Mouse (Mus musculus): ENCODE results near the gene Ctsc. TPM values are rescaled to one million over a fixed set of nuclear protein-coding genes. Genes with fewer than 3 reads are reported as not detected.

The Ctsc gene
- total RNA-seq, 1 experiment from 2014 or later, result 17.1 TPM

DNA sequence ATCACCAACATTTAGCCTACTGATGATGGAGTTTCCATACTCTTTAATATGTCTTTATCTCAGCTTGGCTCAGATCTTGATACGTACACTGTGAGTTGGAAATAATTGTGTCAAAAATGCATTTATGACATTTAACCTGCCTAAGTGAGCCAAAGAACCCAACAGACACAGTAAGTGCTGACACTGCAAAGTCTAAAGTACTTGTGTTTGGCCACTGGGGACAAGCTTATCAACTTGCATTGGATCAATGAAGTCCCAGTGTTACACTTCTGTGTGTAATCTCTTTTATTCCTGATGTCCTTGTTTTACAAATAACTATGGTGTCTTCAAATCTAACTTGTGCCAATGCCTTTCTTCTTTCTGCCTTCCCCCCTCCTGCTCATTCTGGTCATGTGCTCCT is 18.1 kb downstream of the Ctsc start:
- no peak for DNase-seq

DNA sequence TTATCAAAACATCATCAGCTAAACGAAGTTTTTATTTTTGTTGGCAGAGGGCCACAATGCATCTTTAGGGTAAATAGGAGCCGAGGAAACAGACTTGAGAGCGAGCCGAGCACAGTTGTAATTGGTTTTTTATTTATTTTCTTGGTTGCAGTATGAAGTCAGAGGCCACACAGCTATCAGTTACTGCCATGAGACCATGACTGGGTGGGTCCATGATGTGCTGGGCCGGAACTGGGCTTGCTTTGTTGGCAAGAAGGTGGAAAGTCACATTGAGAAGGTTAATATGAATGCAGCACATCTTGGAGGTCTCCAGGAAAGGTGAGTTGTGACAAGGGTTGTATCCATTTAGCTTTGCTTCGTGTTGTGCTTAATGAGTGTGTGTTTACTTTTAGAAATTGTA is 19.0 kb downstream of the Ctsc start:
- DNase-seq, result no peak

DNA sequence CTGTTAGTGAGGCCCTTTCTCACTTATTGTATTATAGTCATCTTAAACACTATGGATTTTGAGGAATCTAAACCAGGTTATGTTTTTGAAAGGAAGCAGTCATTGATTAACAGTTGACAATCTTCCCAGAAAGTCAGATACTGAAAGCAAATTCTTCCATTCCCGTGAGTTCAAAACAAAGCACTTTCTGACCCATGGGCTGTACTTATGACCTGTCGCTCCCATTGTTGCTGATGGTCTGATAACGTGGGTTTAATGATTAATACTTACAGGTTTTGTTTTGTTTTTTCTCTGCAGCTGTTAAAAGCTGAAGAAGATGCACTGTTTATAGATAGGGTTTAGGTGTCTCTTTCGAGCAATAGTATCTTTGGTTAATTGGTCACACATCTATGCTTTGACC is 27.9 kb downstream of the Ctsc start:
- DNase-seq, result no peak

DNA sequence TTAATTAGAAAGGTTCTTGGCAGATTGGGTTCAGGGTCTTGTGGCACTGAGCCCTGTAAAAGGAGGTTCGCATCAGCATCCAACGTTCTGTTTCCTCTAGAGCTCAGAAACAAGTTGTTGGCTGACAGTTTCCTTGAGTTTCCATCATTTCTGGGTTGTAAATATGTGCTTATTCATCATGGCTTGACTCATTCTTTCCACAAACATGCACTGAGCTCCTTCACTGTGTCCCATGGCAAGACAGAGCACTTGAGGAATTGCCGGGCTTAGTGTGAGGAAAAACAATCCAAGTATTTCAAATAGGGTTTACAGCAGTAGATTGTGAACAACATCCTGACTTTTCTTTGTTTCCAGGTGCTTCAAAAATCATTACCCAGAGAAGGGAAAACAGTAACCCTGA is 28.8 kb downstream of the Ctsc start:
- DNase-seq, result no peak

DNA sequence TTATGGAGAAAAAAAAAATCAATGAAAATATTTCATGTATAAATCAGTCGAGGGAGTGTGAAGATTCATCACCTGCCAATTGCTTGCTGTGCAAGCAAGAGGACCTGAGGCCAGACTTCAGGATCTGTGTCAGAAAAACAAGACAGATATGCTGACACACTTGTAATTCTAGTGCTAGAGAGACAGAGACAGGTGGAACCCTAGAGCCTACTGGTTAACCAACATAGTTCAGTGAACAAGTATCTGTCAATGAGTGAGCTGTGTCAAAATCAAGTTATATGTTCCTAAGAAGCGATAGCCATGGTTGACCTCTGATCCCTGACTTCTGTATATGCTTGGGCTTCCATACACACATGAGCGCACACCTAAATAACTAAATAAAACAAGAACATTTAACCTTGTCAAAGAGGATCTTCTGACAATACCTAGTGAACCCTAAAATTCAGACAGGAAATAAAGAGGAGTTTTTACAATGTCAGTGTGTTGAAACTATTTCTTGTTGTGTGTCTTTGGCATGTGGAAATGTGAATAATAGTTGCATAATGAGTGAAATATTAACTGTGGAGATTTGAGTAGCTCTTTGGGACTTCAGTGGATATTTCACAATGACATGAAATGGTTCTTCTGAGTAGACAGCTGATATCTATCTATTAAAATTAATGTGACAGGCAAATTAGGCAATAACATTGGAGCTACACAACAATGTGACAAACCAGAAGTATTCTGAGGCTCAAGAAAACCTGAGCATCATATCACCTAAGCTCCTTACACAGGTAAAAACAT is 32.7 kb downstream of the Ctsc start:
- no peak for DNase-seq

DNA sequence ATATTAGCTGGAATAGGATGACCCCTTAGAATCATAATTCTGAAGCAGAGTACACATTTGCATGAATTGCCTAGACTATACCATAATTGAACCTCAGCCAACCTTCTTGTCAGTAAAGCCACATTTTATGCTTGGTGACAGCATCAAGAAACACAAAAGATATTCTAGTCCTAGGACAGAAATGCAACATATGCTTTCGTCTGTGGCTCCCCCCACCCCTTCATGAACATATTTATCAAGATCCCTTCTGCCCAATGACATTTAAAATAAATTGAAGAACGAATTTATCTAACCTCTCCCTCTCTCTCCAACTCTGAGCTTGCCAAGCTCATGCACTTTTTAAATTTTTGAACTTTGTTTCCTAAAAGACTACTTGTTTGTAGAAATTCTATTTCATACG is 38.5 kb downstream of the Ctsc start:
- no peak for DNase-seq

DNA sequence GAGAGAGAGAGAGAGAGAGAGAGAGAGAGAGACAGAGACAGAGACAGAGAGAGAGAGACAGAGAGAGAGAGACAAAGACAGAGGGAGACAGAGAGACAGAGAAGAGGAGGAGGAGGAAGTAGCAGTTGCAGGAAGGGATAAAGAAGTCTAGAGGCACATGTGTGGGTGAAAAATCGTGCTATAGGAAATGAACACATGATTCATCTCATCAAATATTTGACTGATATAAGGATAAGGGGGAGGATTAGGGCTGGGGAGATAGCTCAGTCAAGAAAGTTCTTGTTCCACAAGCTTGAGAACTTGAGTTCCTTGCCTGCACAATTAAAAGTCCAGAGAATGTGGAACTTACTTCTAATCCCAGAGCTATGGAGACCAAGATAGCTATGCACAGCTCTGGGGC is 40.6 kb downstream of the Ctsc start:
- no peak for DNase-seq

DNA sequence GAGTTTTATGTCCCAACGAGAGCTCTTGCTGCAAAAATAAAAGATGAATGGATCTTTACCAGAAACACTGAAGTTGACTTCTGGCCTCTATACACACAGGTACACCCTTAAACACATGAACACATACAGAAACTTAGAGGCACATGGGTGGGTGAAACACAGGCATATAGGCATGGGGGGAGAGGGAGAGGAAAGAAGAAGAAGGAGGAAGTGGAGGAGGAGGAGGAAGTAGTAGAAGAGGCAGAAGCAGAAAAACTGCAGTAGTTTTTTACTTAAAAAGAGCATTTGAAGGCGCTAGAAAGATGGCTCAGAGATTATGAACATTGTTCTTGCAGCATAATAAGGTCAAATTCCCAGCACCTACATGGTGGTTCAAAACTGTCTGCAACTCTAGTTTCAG is 41.0 kb downstream of the Ctsc start:
- no peak for DNase-seq

DNA sequence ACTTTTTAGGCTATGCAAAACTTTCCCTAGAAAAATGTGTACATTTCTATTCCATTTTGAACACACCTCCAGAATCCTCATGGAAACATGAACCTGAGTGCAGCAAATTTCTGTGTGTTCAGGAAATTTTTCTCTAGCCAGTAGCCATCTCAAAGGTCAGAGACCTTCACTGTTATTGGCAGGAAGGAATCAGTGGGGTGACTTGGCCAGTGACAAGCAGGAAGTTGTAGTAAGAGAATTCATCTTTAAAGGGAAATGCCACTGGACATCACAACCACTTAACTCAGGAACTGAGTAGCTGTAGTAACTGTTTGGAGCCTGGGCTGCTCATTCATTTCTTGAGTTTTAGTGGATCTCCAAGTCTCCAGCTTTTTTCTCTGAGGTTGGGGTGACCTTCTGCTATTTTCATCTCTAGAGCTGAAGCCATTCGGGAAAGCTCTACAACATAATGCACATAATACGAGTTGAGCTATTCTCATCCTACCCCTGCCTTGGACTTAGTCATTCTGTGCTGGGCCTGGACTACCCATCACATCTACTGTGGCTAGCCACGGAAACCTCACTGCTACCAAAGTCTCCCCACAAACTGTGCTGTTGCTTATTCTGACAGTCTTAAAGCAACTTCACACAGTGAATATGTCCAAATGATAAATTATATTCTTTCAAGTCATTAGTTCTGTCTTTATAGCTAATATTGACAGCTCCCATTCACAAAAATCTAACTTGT is 41.7 kb downstream of the Ctsc start:
- DNase-seq, result no peak

DNA sequence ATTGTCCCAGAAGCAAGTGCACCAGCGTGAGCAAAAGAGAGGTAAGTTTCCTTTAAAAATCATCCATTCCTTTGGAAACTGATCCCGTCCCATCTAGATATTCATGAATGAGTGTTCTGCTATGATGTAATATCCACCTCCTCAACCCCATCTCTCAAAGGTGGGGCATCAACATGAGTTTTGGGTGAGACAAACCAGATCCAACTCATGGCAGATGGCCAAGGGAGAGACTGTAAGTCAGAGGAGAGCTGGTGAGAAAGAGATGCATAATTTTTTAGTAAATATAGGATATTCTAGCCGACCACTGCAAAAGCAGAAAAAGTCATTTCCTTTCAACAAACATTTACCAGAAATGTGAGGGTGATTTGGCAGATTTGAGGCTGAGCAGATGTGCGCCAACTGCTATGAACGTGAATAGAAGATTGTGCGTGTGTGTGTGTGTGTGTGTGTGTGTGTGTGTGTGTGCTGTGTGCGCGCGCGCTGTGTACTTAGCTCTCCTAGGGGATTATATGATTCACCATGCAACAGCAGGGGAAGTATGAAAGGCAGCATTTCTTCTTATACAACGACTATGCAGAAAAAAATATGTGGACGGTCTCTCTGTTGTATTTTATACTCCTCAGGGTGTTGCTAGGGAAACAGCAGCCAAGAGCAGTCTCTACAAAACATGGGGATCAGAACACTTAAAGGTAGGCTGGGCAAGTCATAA is 42.9 kb downstream of the Ctsc start:
- DNase-seq, result no peak

DNA sequence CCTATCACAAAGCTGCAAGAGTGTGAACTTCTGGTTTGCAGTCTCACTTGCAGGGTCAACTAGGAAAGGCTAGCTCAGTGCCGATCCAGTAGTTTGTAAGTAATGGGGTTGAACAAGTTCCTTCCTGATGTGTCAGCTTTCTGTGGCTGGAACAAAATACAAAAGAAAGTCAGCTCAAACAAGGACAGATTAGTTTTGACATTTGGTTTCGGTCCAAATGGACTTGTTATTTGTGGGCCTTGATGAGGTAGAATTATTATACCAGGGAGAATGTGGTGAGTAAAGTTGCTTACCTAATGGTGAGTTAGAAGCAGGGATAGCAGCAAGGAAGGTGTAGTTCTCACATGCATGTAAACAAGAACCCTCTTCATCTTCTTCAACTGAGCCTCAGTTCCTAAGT is 44.5 kb downstream of the Ctsc start:
- DNase-seq, result no peak

DNA sequence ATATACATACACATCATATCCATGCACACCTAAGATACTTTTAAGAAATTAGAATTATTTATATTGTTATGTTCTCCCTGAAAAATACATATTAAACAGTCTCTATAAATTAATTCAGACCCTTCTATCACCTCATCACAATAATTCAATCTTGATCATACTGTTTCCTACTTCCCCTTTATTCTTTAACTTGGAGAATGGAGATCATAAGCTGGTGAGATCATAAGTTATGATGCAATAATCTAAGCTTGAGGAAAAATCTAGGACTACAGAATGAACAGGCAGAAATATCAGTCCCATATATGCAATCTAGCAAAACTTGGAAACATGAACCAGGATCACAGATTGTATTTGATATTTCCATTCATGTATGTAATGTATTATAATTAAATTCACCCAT is 49.6 kb downstream of the Ctsc start:
- DNase-seq, result no peak

DNA sequence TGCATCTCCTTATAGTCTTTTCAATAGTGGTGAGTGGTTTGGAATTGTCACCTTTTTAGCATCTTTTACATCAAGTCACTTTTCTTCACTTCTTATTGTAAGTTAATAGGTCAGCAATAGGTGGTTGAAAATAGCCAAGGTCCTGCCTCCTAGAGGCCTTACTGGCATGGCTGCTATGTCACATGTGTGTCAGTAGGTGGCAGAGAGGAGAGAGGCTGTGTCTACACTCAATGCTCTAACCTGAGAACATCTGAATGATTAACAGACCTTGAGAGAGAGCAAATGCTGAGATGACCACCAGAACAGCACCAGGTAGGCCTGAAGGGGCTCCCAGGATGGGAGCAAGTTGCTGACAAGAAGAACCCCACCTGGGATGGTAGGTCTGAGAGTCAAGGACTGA is 65.9 kb downstream of the Ctsc start:
- DNase-seq, result peak; percentile 9

DNA sequence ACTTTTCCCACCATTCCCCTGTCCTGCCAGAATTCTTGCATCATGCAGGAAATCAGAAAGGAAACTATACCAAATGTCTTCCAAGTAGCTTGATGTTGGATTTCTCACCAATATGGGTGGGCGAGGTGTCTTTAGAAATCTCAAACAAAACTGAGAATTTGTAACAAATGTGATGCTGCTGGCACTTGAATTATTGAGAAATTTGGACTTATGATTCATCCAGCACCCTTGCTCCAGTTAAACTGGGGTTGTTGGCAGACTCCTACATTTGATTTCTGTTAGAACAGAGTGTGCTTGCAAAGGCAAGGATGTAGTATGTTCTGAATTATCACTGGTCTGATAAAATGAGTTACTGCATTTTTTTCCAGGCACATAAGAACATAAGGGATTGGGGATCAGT is 68.2 kb downstream of the Ctsc start:
- peak; percentile 11 for DNase-seq

DNA sequence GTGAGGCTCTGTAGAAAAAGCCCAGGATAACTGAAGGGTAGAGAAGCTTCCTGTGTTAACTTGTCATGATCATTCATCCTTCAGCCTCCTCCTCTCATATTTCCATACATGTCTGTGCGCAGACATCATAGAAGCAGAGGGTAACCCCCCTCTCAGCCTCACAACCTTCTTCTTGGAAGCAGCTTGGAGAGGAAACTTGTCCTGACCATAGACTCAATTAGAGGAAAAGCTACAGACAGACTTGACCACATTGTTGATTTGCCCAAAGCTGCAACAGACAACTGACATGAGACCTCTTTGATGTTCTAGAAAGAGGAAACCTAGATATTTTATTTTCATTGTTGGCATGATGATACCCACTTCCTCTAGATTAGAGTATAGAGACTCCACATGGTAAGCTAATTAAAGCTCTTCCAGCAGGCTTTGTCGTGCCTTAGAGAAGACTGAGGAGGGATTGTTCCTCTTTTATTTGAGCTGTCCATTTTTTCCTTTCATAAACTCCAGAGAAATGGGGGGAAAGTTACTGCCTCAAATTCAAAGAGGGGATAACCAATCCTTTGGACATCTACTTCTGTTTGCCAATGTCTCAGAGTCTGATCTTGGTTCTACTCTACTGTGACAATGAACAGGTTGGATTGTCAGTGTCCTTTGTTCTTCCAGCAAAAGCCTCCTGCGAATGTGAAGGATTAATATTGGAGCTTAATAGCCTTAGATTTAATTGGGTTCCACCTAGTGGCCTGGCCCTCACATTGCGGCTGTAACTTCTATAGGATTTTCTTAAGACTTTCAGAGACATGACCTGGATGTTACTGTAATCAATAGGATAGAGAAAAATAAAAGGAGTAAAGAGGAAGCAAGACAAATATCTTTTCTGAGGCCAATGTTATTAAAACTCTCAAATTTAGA is 79.2 kb downstream of the Ctsc start:
- DNase-seq, result peak; percentile 10

DNA sequence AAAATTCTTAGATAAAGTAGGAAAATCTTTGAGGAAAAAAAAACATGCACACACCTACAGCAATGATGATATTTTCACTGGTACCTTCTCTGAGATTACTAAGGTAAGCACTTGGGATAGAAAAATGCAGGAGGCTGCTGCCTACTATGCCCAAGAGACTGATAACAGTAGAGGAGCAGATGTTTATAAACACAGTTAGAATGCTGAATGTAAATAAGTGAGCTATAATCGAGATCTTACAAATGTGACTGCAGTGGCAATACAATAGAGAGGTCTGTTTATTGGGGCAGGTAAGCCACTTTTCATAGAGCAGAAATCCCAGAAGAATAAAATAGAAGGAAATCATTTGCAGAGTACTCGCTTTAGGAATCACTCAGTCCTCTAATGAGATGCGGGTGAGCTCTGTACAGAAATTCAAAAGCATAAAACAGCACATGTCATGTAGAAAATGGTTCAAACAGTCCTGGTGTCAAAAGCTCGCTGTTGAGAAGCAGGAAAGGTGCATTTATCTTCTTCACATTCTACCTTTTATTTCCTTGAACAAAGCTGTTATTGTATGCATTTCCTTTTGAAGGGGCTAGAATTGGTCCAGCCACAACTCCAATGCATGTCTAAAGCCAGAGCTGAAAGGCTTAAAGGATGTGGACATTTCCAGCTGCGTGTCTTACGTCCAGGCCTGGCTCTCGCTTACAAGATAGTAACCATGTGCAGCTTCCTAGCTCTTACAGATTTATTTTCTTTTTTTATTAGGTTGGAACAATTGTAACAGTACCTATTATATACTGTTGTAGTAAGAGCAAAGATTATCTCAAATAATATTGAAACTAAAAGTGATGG is 80.4 kb downstream of the Ctsc start:
- DNase-seq, result no peak

Other genes with a start within 250 kb of the Ctsc start
- gene Rab38, start 152.2 kb downstream of the Ctsc start, total RNA-seq (2021), result 0.96 and 1.4 TPM in 2 replicates